Mouse (Mus musculus): ENCODE measurements around the gene Pde6d. TPM values are rescaled to one million over a fixed set of nuclear protein-coding genes. Genes with fewer than 3 reads are reported as not detected.
A peak's percentile ranks its signal among the peaks of the same experiment; 100 is the strongest.
"Not testable (repeated sequence)": the region's sequence is repeated elsewhere in the genome, so short reads cannot be mapped to it uniquely, and the experiment has no call there.

Pde6d gene
- total RNA-seq, 2 experiments from 2014 or later, result 21.9 to 29.6 TPM

GRCm38 (mm10) chr1:86526789-86527598 is 55.4 kb downstream of the Pde6d start:
- peak; percentile 37 for DNase-seq

GRCm38 (mm10) chr1:86526116-86526788 is 56.2 kb downstream of the Pde6d start, which contains the start of gene Ptma:
Gene Ptma (plus strand): TSS chr1:86526726.
- DNase-seq, result peak; percentile 99

- no peak for DNase-seq
Observed at GRCm38 (mm10) chr1:86525499-86526115, 56.8 kb downstream of the Pde6d start.

GRCm38 (mm10) chr1:86524619-86525498 is 57.6 kb downstream of the Pde6d start:
- peak; percentile 99 for DNase-seq

GRCm38 (mm10) chr1:86523776-86524618 is 58.4 kb downstream of the Pde6d start:
- no peak for DNase-seq

GRCm38 (mm10) chr1:86522286-86522871 is 60.0 kb downstream of the Pde6d start:
- no peak for DNase-seq

GRCm38 (mm10) chr1:86520361-86520760 is 62.1 kb downstream of the Pde6d start:
- DNase-seq, result no peak

GRCm38 (mm10) chr1:86517076-86517475 is 65.4 kb downstream of the Pde6d start:
- DNase-seq, result no peak

GRCm38 (mm10) chr1:86515715-86516410 is 66.6 kb downstream of the Pde6d start:
- no peak for DNase-seq

GRCm38 (mm10) chr1:86513031-86513430 is 69.4 kb downstream of the Pde6d start:
- DNase-seq, result not testable (repeated sequence)

- DNase-seq, result no peak
Observed at GRCm38 (mm10) chr1:86512154-86512720, 70.2 kb downstream of the Pde6d start.

- DNase-seq, result no peak
Observed at GRCm38 (mm10) chr1:86510676-86511441, 71.6 kb downstream of the Pde6d start.

- no peak for DNase-seq
Observed at GRCm38 (mm10) chr1:86510266-86510665, 72.2 kb downstream of the Pde6d start.

- DNase-seq, result peak; percentile 83
Observed at GRCm38 (mm10) chr1:86509410-86509809, 73.0 kb downstream of the Pde6d start.

GRCm38 (mm10) chr1:86507866-86508265 is 74.6 kb downstream of the Pde6d start:
- DNase-seq, result no peak

- no peak for DNase-seq
Observed at GRCm38 (mm10) chr1:86506420-86506819, 76.0 kb downstream of the Pde6d start.

GRCm38 (mm10) chr1:86505461-86505860 is 77.0 kb downstream of the Pde6d start:
- DNase-seq, result peak; percentile 44

GRCm38 (mm10) chr1:86504697-86505421 is 77.6 kb downstream of the Pde6d start:
- no peak for DNase-seq
